Mouse (Mus musculus): ENCODE measurements around the gene Wipi1.

DNA sequence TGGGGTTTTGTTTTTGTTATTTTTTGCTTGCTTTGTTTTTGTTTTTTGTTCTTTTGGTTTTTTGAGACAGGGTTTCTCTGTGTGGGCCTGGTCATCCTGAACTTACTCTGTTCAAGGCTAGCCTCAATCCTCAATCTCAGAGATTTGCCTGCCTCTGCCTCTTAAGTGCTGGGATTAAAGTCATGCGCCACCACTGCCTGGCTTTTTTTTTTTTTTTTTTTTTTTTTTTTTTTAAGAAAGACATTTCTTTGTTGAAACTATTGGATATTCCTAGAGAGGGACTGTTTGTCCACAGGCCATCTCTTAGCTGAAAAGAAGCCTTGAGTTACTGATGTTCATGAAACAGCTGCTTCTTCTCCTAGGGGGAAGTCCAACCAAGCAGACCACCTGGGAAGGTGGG lies 64.1 kb downstream of the Wipi1 start:
- 0 out of 2 replicates have a peak, but pooled peaks have one; percentile 44 for TF ChIP-seq ZNF384 (IDR thresholded peaks at IDR 0.05; ENCODE audit: low read depth, low read length)
- no peak for TF ChIP-seq ZC3H11A (IDR thresholded peaks at IDR 0.05; ENCODE audit: borderline replicate concordance, low read depth, low read length)
- no peak for TF ChIP-seq MAFK (IDR thresholded peaks at IDR 0.05; ENCODE audit: insufficient read depth, low read depth, low read length)
